Mouse (Mus musculus) hindbrain, embryonic 16.5 days (tissue): ENCODE data around the gene Ssh1. TPM values are rescaled to one million over a fixed set of nuclear protein-coding genes. Genes with fewer than 3 reads are reported as not detected.

Experiments used
- ATAC-seq: fragments of 200-750 bp; cut with Nextera tagmentation; 2 replicates; pipeline ENCODE4 v1.8.0; 2017; ENCODE audit warnings: moderate TSS enrichment, moderate library complexity
- H3K27ac ChIP-seq: fragments of 300-500 bp; sonication (generic); 2 replicates; pipeline ENCODE4 v1.5.1; 2014; ENCODE audit warnings: low read depth, mild to moderate bottlenecking, control low read depth, low read length, moderate library complexity
- H3K27me3 ChIP-seq: fragments of 300-500 bp; sonication (generic); replicated peaks from 2 replicates; pipeline ENCODE4 v1.6.1; 2014; ENCODE audit warnings: low read length; ENCODE audit not compliant: control insufficient read depth, insufficient read depth
- H3K36me3 ChIP-seq: fragments of 300-500 bp; sonication (generic); 2 replicates; pipeline ENCODE4 v1.6.1; 2014; ENCODE audit warnings: mild to moderate bottlenecking, low read length, moderate library complexity, mixed read lengths; ENCODE audit not compliant: control insufficient read depth, insufficient read depth
- H3K4me1 ChIP-seq: fragments of 300-500 bp; sonication (generic); 2 replicates; pipeline ENCODE4 v1.6.1; 2014; ENCODE audit warnings: low read depth, low read length; ENCODE audit not compliant: control insufficient read depth, insufficient read depth
- H3K4me2 ChIP-seq: fragments of 300-500 bp; sonication (generic); 2 replicates; pipeline ENCODE4 v1.6.1; 2014; ENCODE audit warnings: mild to moderate bottlenecking, low read length, control low read depth, moderate library complexity
- H3K4me3 ChIP-seq: fragments of 300-500 bp; sonication (generic); 2 replicates; pipeline ENCODE4 v1.5.1; 2014; ENCODE audit warnings: mild to moderate bottlenecking, low read length, control low read depth, moderate library complexity
- H3K9ac ChIP-seq: fragments of 300-500 bp; sonication (generic); 2 replicates; pipeline ENCODE4 v1.6.1; 2014; ENCODE audit warnings: low read depth, mild to moderate bottlenecking, control low read depth, low read length, moderate library complexity
- H3K9me3 ChIP-seq: fragments of 300-500 bp; sonication (generic); 2 replicates; pipeline ENCODE4 v1.6.1; 2014; ENCODE audit warnings: mild to moderate bottlenecking, low read length, moderate library complexity; ENCODE audit not compliant: control insufficient read depth
- WGBS: fragments of 180-500 bp; shearing (Covaris S2); extraction: QIAGEN DNeasy Blood & Tissue Kit; methylation state at CpG from one replicate; pipeline ENCODE4 v1.1.7; 2014; 5-methylcytosine and 5-hydroxymethylcytosine counted together
- polyA plus RNA-seq: library from polyadenylated mRNA; unstranded; fragments of >200 nt; fragmentation: Nextera tagmentation; extraction: Ambion mirVana; gene quantifications from 2 replicates; pipeline ENCODE4 v1.2.1, GENCODE M21; 2015

Ssh1 gene
- polyA plus RNA-seq, 1 experiment from 2014 or later = 9.6 TPM

GRCm38 (mm10) chr5:113910705-113911104, 83.0 kb downstream of the Ssh1 start:
- H3K4me1 ChIP-seq = peaks cover 14% of the 10 kb centered on the region
- H3K36me3 ChIP-seq = no peaks in the 10 kb centered on the region
- H3K9me3 ChIP-seq = no peaks in the 10 kb centered on the region
- 77% methylated on average over 6 of the region's 6 CpGs for WGBS
- no peak for ATAC-seq
- H3K27me3 ChIP-seq = no peaks in the 10 kb centered on the region
- no peak overlapping the region for H3K9ac ChIP-seq
- no peak overlapping the region for H3K4me3 ChIP-seq
- no peak overlapping the region for H3K4me2 ChIP-seq
- H3K27ac ChIP-seq = no peak overlapping the region

DNA sequence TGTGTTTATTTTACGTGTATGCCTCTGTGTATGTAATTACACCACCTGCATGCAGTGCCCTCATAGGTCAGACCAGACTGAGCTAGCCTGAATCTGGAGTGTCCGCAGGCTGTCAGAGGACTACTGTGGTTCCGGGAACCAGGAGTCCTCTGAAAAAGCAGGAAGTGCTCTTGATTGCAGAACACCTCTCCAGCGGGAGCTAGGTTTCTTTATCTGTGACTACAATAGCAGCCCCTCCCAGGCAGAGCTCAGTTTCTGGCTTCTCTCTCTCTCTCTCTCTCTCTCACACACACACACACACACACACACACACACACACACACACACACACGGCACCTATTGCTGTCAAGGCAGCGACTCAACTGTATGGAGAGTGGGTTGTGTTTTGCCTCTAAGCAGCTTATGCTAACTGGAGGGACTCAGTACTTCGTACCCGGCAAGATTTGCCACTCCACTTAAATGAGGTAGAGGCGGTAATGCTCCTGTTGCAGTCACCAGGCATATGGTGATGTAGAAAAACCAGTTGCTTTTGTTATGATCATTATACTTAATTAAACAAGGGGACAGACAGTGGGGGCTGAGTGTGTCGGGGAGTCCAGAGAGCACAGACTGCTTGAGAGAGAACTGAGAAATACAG, 83.5 kb downstream of the Ssh1 start:
- no peaks in the 10 kb centered on the region for H3K27me3 ChIP-seq
- H3K27ac ChIP-seq = no peak overlapping the region
- H3K4me2 ChIP-seq = no peak overlapping the region
- H3K4me1 ChIP-seq = peaks cover 19% of the 10 kb centered on the region
- H3K4me3 ChIP-seq = no peak overlapping the region
- ATAC-seq = no peak
- no peak overlapping the region for H3K9ac ChIP-seq
- no peaks in the 10 kb centered on the region for H3K36me3 ChIP-seq
- 31% methylated on average over 10 of the region's 10 CpGs for WGBS
- H3K9me3 ChIP-seq = no peaks in the 10 kb centered on the region

- WGBS = under 1% methylated on average over 56 of the region's 68 CpGs
- peak; percentile 88 for ATAC-seq
- Histone ChIP-seq H3K27ac (peak within 1 kb of the TSS; percentile 97), H3K36me3 (no peaks in the 10 kb centered on the region), H3K4me3 (peak within 1 kb of the TSS; percentile 64), H3K4me2 (peak within 1 kb of the TSS; percentile 69), H3K4me1 (peaks cover 30% of the 10 kb centered on the region), H3K9ac (peak within 1 kb of the TSS; percentile 79), H3K9me3 (no peaks in the 10 kb centered on the region), H3K27me3 (no peaks in the 10 kb centered on the region)
Measured at GRCm38 (mm10) chr5:113908592-113909441, 84.9 kb downstream of the Ssh1 start, which contains the start of gene Coro1c. Gene Coro1c (minus strand): TSS chr5:113908758.

GRCm38 (mm10) chr5:113907786-113908567, 85.7 kb downstream of the Ssh1 start:
- H3K9me3 ChIP-seq = no peaks in the 10 kb centered on the region
- under 1% methylated on average over 44 of the region's 69 CpGs for WGBS

DNA sequence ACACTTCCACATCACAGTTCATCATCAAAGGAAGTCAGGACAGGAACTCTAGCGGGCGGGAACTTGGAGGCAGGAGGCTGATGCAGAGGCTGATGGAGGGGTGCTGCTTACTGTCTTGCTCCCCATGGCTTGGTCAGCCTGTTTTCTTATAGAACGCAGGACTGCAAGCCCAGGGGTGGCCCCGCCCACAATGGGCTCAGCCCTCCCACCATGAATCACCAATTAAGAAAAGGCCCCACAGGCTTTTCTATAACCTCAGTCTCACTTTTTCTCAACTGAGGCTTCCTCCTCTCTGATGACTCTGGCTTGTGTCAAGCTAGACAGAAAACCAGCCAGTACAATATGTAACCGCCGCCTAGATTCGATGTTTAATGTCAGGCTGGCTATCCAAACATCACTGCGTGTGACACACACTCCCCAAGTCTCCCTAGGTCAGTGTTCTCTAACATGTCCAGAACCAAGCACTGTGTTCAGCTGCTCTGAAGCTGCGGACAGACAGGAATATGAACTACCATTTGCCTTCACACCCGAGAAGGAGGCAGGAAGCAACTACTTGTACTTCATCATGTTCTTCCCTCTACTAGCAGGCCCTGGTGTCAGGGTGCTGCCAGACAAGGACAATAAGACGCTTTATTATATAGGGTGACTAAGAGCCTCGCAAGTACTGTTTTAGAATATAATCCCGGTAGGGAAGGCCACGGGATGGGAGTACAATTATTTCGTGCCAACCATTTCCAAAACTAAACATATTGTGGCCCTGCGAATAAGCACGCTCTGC, 86.5 kb downstream of the Ssh1 start:
- Histone ChIP-seq H3K4me3 (peak overlapping the region; percentile 64), H3K27ac (peak overlapping the region; percentile 97), H3K9ac (peak overlapping the region; percentile 79), H3K4me1 (peaks cover 39% of the 10 kb centered on the region), H3K4me2 (peak overlapping the region; percentile 69), H3K27me3 (no peaks in the 10 kb centered on the region), H3K36me3 (no peaks in the 10 kb centered on the region), H3K9me3 (no peaks in the 10 kb centered on the region)
- no peak for ATAC-seq
- WGBS = 11% methylated on average over 17 of the region's 17 CpGs

More at GRCm38 (mm10) chr5:113907786-113908567, 85.7 kb downstream of the Ssh1 start:
- Histone ChIP-seq H3K4me3 (peak overlapping the region; percentile 64), H3K9ac (peak overlapping the region; percentile 79), H3K27me3 (no peaks in the 10 kb centered on the region), H3K27ac (peak overlapping the region; percentile 97), H3K36me3 (no peaks in the 10 kb centered on the region), H3K4me1 (peaks cover 37% of the 10 kb centered on the region), H3K4me2 (peak overlapping the region; percentile 69)
- ATAC-seq = peak; percentile 76

DNA sequence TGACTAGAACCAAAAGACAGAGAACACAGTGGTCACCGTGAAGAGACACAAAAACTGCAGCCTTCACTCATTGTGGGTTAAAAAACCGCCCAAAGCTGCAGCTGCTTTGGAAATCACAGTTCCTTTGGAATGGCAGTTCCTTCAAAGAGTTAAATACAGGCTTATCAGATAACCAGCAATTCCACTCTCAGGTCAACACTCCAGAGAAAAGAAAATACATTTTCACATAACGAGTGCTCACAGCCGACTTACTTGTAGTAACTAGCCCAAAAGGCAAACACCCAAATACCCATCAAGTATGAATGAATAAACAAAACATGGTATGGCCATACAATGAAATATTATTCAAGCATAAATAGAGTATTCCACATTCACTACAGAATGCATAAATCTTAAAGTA, 88.7 kb downstream of the Ssh1 start:
- 41% methylated on average over 4 of the region's 4 CpGs for WGBS
- Histone ChIP-seq H3K27ac (no peak overlapping the region), H3K9me3 (no peaks in the 10 kb centered on the region), H3K4me2 (0 out of 2 replicates have a peak overlapping the region, but pooled peaks have one; percentile 12), H3K4me3 (no peak overlapping the region), H3K4me1 (peaks cover 51% of the 10 kb centered on the region), H3K9ac (no peak overlapping the region), H3K36me3 (no peaks in the 10 kb centered on the region), H3K27me3 (no peaks in the 10 kb centered on the region)
- no peak for ATAC-seq

GRCm38 (mm10) chr5:113902983-113903382, 90.7 kb downstream of the Ssh1 start:
- ATAC-seq = no peak
- Histone ChIP-seq H3K27me3 (no peaks in the 10 kb centered on the region), H3K4me2 (no peak overlapping the region), H3K4me1 (peaks cover 51% of the 10 kb centered on the region), H3K36me3 (no peaks in the 10 kb centered on the region), H3K9me3 (no peaks in the 10 kb centered on the region), H3K9ac (no peak overlapping the region; the same call in none of the 2 replicates), H3K27ac (no peak overlapping the region), H3K4me3 (no peak overlapping the region)
- 70% methylated on average over 5 of the region's 5 CpGs for WGBS

DNA sequence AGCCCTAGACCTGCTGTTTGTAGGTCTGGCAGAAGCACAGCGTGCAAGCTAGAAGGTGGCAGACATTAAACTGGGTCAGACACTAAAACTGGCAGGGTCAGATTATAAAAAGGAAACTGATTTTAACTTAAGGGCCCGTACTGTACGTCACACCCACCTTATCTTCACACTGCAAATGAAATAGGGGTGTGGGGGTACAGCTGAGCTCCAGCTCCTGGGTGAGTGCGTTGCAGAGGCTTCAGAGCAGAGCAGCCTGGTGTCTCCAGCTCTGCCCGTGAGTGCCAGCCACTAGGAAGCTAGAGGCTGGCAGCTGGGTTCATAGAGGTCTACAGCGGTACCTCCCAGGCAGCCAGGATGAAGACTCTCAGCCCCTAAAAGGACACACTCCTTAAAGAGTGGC, 91.7 kb downstream of the Ssh1 start:
- H3K4me2 ChIP-seq = no peak overlapping the region
- ATAC-seq = no peak
- no peaks in the 10 kb centered on the region for H3K9me3 ChIP-seq
- H3K4me3 ChIP-seq = no peak overlapping the region
- no peaks in the 10 kb centered on the region for H3K36me3 ChIP-seq
- 68% methylated on average over 6 of the region's 6 CpGs for WGBS
- H3K27ac ChIP-seq = no peak overlapping the region
- no peaks in the 10 kb centered on the region for H3K27me3 ChIP-seq
- H3K4me1 ChIP-seq = peaks cover 50% of the 10 kb centered on the region
- no peak overlapping the region; the same call in 1 of the 2 replicates for H3K9ac ChIP-seq
